Mouse (Mus musculus) stomach, postnatal 0 days (tissue): ENCODE results near the gene 1700019N19Rik. TPM values are rescaled to one million over a fixed set of nuclear protein-coding genes. Genes with fewer than 3 reads are reported as not detected.

Experiments used
- ATAC-seq: fragments of 200-750 bp; cut with Nextera tagmentation; 2 replicates; pipeline ENCODE4 v1.8.0; 2017; ENCODE audit not compliant: low FRiP score, low TSS enrichment
- DNase-seq: peaks from one replicate; pipeline ENCODE4 v3.0.0-alpha.2; 2016; ENCODE audit warnings: low spot score
- H3K27ac ChIP-seq: fragments of 300-500 bp; sonication (generic); replicated peaks from 2 replicates; pipeline ENCODE4 v1.5.1; 2014; ENCODE audit warnings: mild to moderate bottlenecking, control low read depth
- H3K27me3 ChIP-seq: fragments of 300-500 bp; sonication (generic); 2 replicates; pipeline ENCODE4 v1.6.1; 2014; ENCODE audit warnings: low read length; ENCODE audit not compliant: control insufficient read depth, insufficient read depth
- H3K36me3 ChIP-seq: fragments of 300-500 bp; sonication (generic); 2 replicates; pipeline ENCODE4 v1.6.1; 2014; ENCODE audit warnings: low read length, mixed read lengths; ENCODE audit not compliant: control insufficient read depth, insufficient read depth
- H3K4me1 ChIP-seq: fragments of 300-500 bp; sonication (generic); replicated peaks from 2 replicates; pipeline ENCODE4 v1.6.1; 2014; ENCODE audit warnings: antibody characterized with exemption; ENCODE audit not compliant: control insufficient read depth, insufficient read depth
- H3K4me2 ChIP-seq: fragments of 300-500 bp; sonication (generic); replicated peaks from 2 replicates; pipeline ENCODE4 v1.6.1; 2014; ENCODE audit warnings: low read depth, mild to moderate bottlenecking, control low read depth, moderate library complexity
- H3K4me3 ChIP-seq: fragments of 300-500 bp; sonication (generic); 2 replicates; pipeline ENCODE4 v1.5.1; 2014; ENCODE audit warnings: low read depth, low read length, control low read depth
- H3K9ac ChIP-seq: fragments of 300-500 bp; sonication (generic); 2 replicates; pipeline ENCODE4 v1.6.1; 2014; ENCODE audit warnings: mild to moderate bottlenecking, low read length, control low read depth, mixed read lengths
- H3K9me3 ChIP-seq: fragments of 300-500 bp; sonication (generic); 2 replicates; pipeline ENCODE4 v1.6.1; 2016; ENCODE audit warnings: low read length; ENCODE audit not compliant: control insufficient read depth
- CTCF ChIP-seq: IDR thresholded peaks from 2 replicates; pipeline ENCODE4 v1.5.1; 2016; ENCODE audit warnings: antibody characterized with exemption, low read depth, mild to moderate bottlenecking, moderate library complexity
- EP300 ChIP-seq: optimal IDR thresholded peaks from 2 replicates; pipeline ENCODE3; 2016; ENCODE audit warnings: antibody characterized with exemption
- WGBS: fragments of 180-500 bp; shearing (Covaris S2); extraction: QIAGEN DNeasy Blood & Tissue Kit; methylation state at CpG from one replicate; pipeline ENCODE4 v1.1.7; 2014; 5-methylcytosine and 5-hydroxymethylcytosine counted together
- polyA plus RNA-seq: library from polyadenylated mRNA; unstranded; fragments of >200 nt; fragmentation: Nextera tagmentation; extraction: Ambion mirVana; gene quantifications from 2 replicates; pipeline ENCODE4 v1.2.1, GENCODE M21; 2015

Gene 1700019N19Rik
- polyA plus RNA-seq, 1 experiment from 2014 or later, result 0.10 TPM

- Histone ChIP-seq H3K27me3 (no peaks in the 10 kb centered on the region), H3K27ac (no peak overlapping the region), H3K9me3 (no peaks in the 10 kb centered on the region), H3K4me2 (no peak overlapping the region), H3K36me3 (no peaks in the 10 kb centered on the region), H3K9ac (no peak overlapping the region), H3K4me1 (no peaks in the 10 kb centered on the region; the same call in 1 of the 2 replicates), H3K4me3 (no peak overlapping the region)
- ATAC-seq (peak; percentile 67), DNase-seq (peak; percentile 82)
- no peak for TF ChIP-seq EP300
- TF ChIP-seq CTCF, result peak; percentile 96
- 15% methylated on average over 12 of the region's 12 CpGs for WGBS
Measured at GRCm38 (mm10) chr19:58762848-58763541, 31.3 kb downstream of the 1700019N19Rik start.

- TF ChIP-seq CTCF (no peak), EP300 (no peak)
- Histone ChIP-seq H3K9ac (no peak overlapping the region), H3K4me3 (no peak overlapping the region), H3K36me3 (no peaks in the 10 kb centered on the region), H3K27me3 (no peaks in the 10 kb centered on the region), H3K27ac (no peak overlapping the region), H3K9me3 (no peaks in the 10 kb centered on the region), H3K4me1 (no peaks in the 10 kb centered on the region; the same call in 1 of the 2 replicates), H3K4me2 (no peak overlapping the region)
- WGBS, result 44% methylated on average over 6 of the region's 6 CpGs
- peak; percentile 15 for DNase-seq
- peak; percentile 4; the same call in 1 of the 2 replicates for ATAC-seq
Measured at GRCm38 (mm10) chr19:58762316-58762715, 31.9 kb downstream of the 1700019N19Rik start.

- peak; percentile 96 for ATAC-seq
- Histone ChIP-seq H3K4me1 (no peaks in the 10 kb centered on the region; the same call in 1 of the 2 replicates), H3K27ac (peak within 1 kb of the TSS; percentile 63; the same call in 1 of the 2 replicates), H3K36me3 (no peaks in the 10 kb centered on the region), H3K9me3 (no peaks in the 10 kb centered on the region), H3K27me3 (no peaks in the 10 kb centered on the region), H3K4me2 (no peak within 1 kb of the TSS), H3K9ac (no peak within 1 kb of the TSS), H3K4me3 (no peak within 1 kb of the TSS)
- peak; percentile 95 for DNase-seq
- WGBS, result 30% methylated on average over 9 of the region's 9 CpGs
- TF ChIP-seq CTCF (no peak), EP300 (no peak)
Measured at GRCm38 (mm10) chr19:58759423-58759822, 34.8 kb downstream of the 1700019N19Rik start, which contains the start of gene Pnliprp2. Gene Pnliprp2, plus strand, starts transcription at chr19:58759719.

GRCm38 (mm10) chr19:58758871-58759270 lies 35.4 kb downstream of the 1700019N19Rik start:
- ATAC-seq, result peak; percentile 52
- Histone ChIP-seq H3K27ac (peak overlapping the region; percentile 63; the same call in 1 of the 2 replicates), H3K4me2 (no peak overlapping the region), H3K4me1 (no peaks in the 10 kb centered on the region; the same call in 1 of the 2 replicates), H3K36me3 (no peaks in the 10 kb centered on the region), H3K4me3 (no peak overlapping the region), H3K9ac (no peak overlapping the region), H3K9me3 (no peaks in the 10 kb centered on the region), H3K27me3 (no peaks in the 10 kb centered on the region)
- peak; percentile 41 for DNase-seq
- TF ChIP-seq CTCF, result no peak
- no peak for TF ChIP-seq EP300
- 51% methylated on average over 4 of the region's 4 CpGs for WGBS

GRCm38 (mm10) chr19:58751504-58751903 lies 42.8 kb downstream of the 1700019N19Rik start:
- no peak for DNase-seq
- 60% methylated on average over 2 of the region's 2 CpGs for WGBS

GRCm38 (mm10) chr19:58750822-58751221 lies 43.4 kb downstream of the 1700019N19Rik start:
- no peaks in the 10 kb centered on the region for H3K4me1 ChIP-seq
- no peaks in the 10 kb centered on the region for H3K27me3 ChIP-seq
- H3K4me3 ChIP-seq, result no peak overlapping the region
- ATAC-seq (no peak), DNase-seq (no peak)
- no peak overlapping the region for H3K4me2 ChIP-seq
- H3K27ac ChIP-seq, result no peak overlapping the region
- TF ChIP-seq EP300 (no peak), CTCF (no peak)
- H3K9me3 ChIP-seq, result no peaks in the 10 kb centered on the region
- 45% methylated on average over 2 of the region's 2 CpGs for WGBS
- no peak overlapping the region for H3K9ac ChIP-seq
- no peaks in the 10 kb centered on the region for H3K36me3 ChIP-seq

More at GRCm38 (mm10) chr19:58751504-58751903, 42.8 kb downstream of the 1700019N19Rik start:
- ATAC-seq, result peak; percentile 55; the same call in 1 of the 2 replicates
- no peak overlapping the region for H3K27ac ChIP-seq
- H3K9me3 ChIP-seq, result no peaks in the 10 kb centered on the region
- no peak overlapping the region for H3K9ac ChIP-seq
- no peaks in the 10 kb centered on the region for H3K36me3 ChIP-seq
- no peaks in the 10 kb centered on the region for H3K27me3 ChIP-seq
- no peaks in the 10 kb centered on the region for H3K4me1 ChIP-seq
- H3K4me3 ChIP-seq, result no peak overlapping the region
- no peak overlapping the region for H3K4me2 ChIP-seq
- no peak for TF ChIP-seq EP300
- no peak for TF ChIP-seq CTCF
